Mouse (Mus musculus) forebrain, embryonic 11.5 days (tissue): ENCODE measurements at regions not wholly inside any gene's neighbourhood (a gene's known extent, or its start where the extent isn't known, plus 50 kb on each side); places are given as distances from the start of the nearest gene placed in this dataset.

ENCODE experiments used
- ATAC-seq: fragments of 200-750 bp; cut with Nextera tagmentation; replicated peaks from 2 replicates; pipeline ENCODE4 v1.8.0; 2017; ENCODE audit warnings: moderate TSS enrichment; ENCODE audit not compliant: low FRiP score
- DNase-seq: peaks from one replicate; pipeline ENCODE4 v3.0.0-alpha.2; 2017; ENCODE audit warnings: low spot score
- H3K27ac ChIP-seq: fragments of 300-500 bp; sonication (generic); 2 replicates; pipeline ENCODE4 v1.5.1; 2014; ENCODE audit warnings: low read depth, low read length
- H3K27me3 ChIP-seq: fragments of 300-500 bp; sonication (generic); 2 replicates; pipeline ENCODE4 v1.6.1; 2014; ENCODE audit warnings: mild to moderate bottlenecking, low read length, mixed read lengths; ENCODE audit not compliant: control insufficient read depth, insufficient read depth
- H3K36me3 ChIP-seq: fragments of 300-500 bp; sonication (generic); 2 replicates; pipeline ENCODE4 v1.6.1; 2014; ENCODE audit warnings: mild to moderate bottlenecking, low read length, moderate library complexity, mixed read lengths; ENCODE audit not compliant: control insufficient read depth, insufficient read depth
- H3K4me1 ChIP-seq: fragments of 300-500 bp; sonication (generic); replicated peaks from 2 replicates; pipeline ENCODE4 v1.6.1; 2014; ENCODE audit warnings: low read length, mixed read lengths; ENCODE audit not compliant: control insufficient read depth, insufficient read depth
- H3K4me2 ChIP-seq: fragments of 300-500 bp; sonication (generic); 2 replicates; pipeline ENCODE4 v1.6.1; 2014; ENCODE audit warnings: low read depth, mild to moderate bottlenecking, low read length, moderate library complexity, mixed read lengths; ENCODE audit not compliant: severe bottlenecking
- H3K4me3 ChIP-seq: fragments of 300-500 bp; sonication (generic); 2 replicates; pipeline ENCODE4 v1.5.1; 2014; ENCODE audit warnings: low read depth, low read length
- H3K9ac ChIP-seq: fragments of 300-500 bp; sonication (generic); 2 replicates; pipeline ENCODE4 v1.6.1; 2014; ENCODE audit warnings: low read length
- H3K9me3 ChIP-seq: fragments of 300-500 bp; sonication (generic); 2 replicates; pipeline ENCODE4 v1.6.1; 2016; ENCODE audit warnings: low read length, mixed read lengths; ENCODE audit not compliant: control insufficient read depth
- WGBS: fragments of 180-500 bp; shearing (Covaris S2); extraction: QIAGEN DNeasy Blood & Tissue Kit; methylation state at CpG from one replicate; pipeline ENCODE4 v1.1.7; 2014; 5-methylcytosine and 5-hydroxymethylcytosine counted together

- DNase-seq (no peak), ATAC-seq (no peak)
- Histone ChIP-seq H3K36me3 (no peaks in the 10 kb centered on the region), H3K9ac (no peak overlapping the region), H3K4me3 (no peak overlapping the region), H3K27me3 (no peaks in the 10 kb centered on the region), H3K9me3 (no peaks in the 10 kb centered on the region), H3K4me2 (no peak overlapping the region), H3K4me1 (no peaks in the 10 kb centered on the region), H3K27ac (no peak overlapping the region)
- 78% methylated on average over 5 of the region's 5 CpGs for WGBS
These were observed 84.5 kb downstream of the Cdc7 start for GRCm38 (mm10) chr5:107048607-107049006.

DNA sequence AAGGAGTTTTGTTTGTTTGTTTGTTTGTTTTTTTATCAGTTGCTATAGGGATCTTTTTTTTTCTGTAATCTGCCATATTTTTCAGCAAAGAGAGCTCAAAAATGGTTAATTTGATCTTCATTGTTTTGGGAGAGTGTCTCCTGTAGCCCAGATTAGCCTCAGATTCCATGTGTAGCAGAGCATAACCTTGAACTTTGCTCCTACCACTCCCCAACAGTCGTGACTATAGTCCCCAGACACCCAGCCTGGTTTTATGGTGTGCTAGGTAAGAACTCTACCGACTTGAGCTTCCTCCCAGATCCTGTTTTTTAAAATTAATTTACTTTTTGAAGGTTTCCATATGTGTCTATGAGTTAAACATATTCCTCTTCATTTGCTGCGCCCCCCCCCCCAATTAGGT is 86.0 kb downstream of the Cdc7 start:
- H3K27me3 ChIP-seq: no peaks in the 10 kb centered on the region
- 76% methylated on average over 3 of the region's 3 CpGs for WGBS
- H3K36me3 ChIP-seq: no peaks in the 10 kb centered on the region
- no peak overlapping the region for H3K27ac ChIP-seq
- H3K9me3 ChIP-seq: no peaks in the 10 kb centered on the region
- H3K4me3 ChIP-seq: no peak overlapping the region
- H3K4me1 ChIP-seq: no peaks in the 10 kb centered on the region
- no peak overlapping the region for H3K4me2 ChIP-seq
- H3K9ac ChIP-seq: no peak overlapping the region
- DNase-seq (no peak), ATAC-seq (no peak)

- DNase-seq (no peak), ATAC-seq (no peak)
- H3K9ac ChIP-seq: no peak overlapping the region
- 87% methylated on average over 10 of the region's 10 CpGs for WGBS
- H3K27ac ChIP-seq: no peak overlapping the region
- no peaks in the 10 kb centered on the region for H3K4me1 ChIP-seq
- no peaks in the 10 kb centered on the region for H3K36me3 ChIP-seq
- no peak overlapping the region for H3K4me3 ChIP-seq
- H3K4me2 ChIP-seq: no peak overlapping the region
- H3K9me3 ChIP-seq: no peaks in the 10 kb centered on the region
- no peaks in the 10 kb centered on the region for H3K27me3 ChIP-seq
These were observed 87.7 kb downstream of the Cdc7 start for GRCm38 (mm10) chr5:107051868-107052267.

DNA sequence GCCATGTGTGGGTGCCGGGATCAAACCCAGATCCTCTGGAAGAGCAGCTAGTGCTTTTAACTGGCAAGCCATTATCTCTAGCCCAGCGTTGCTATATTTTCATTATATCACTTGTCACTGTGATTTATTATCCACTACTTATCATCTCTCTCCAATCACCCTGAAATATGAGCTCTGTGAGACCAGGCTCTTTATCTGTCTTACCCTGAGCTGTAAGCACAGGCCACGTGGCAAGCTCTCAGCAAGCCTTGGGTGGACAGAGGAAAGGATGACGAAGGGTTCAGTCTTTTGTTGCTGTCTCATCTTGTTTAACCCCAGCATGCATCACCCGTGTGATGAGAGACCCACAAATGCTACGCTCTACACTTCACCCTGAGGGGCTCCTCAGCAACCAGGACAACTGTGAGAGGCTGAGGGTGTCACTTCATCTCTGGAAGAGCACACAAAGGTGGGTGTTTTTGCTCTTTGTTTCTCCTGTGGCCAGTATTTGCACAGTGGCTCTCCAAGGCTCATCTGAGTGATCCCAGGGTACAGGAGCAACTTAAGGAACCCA is 90.9 kb downstream of the Cdc7 start:
- no peaks in the 10 kb centered on the region for H3K27me3 ChIP-seq
- DNase-seq (no peak), ATAC-seq (no peak)
- no peak overlapping the region for H3K27ac ChIP-seq
- H3K9ac ChIP-seq: no peak overlapping the region
- no peaks in the 10 kb centered on the region for H3K9me3 ChIP-seq
- no peak overlapping the region for H3K4me2 ChIP-seq
- H3K4me3 ChIP-seq: no peak overlapping the region
- no peaks in the 10 kb centered on the region for H3K36me3 ChIP-seq
- no peaks in the 10 kb centered on the region for H3K4me1 ChIP-seq
- 75% methylated on average over 6 of the region's 6 CpGs for WGBS

- 50% methylated on average over 3 of the region's 3 CpGs for WGBS
- Histone ChIP-seq H3K9me3 (no peaks in the 10 kb centered on the region), H3K27me3 (no peaks in the 10 kb centered on the region), H3K27ac (no peak overlapping the region), H3K4me3 (no peak overlapping the region), H3K9ac (no peak overlapping the region), H3K36me3 (no peaks in the 10 kb centered on the region), H3K4me2 (no peak overlapping the region), H3K4me1 (no peaks in the 10 kb centered on the region)
- DNase-seq (no peak), ATAC-seq (peak; percentile 75)
These were observed 91.3 kb downstream of the Cdc7 start for GRCm38 (mm10) chr5:107055455-107055854.
